Mouse (Mus musculus): ENCODE measurements around the gene Dnmt1. TPM values are rescaled to one million over a fixed set of nuclear protein-coding genes. Genes with fewer than 3 reads are reported as not detected.

Gene Dnmt1
- polyA plus RNA-seq, 1 experiment, result 39.8 TPM

DNA sequence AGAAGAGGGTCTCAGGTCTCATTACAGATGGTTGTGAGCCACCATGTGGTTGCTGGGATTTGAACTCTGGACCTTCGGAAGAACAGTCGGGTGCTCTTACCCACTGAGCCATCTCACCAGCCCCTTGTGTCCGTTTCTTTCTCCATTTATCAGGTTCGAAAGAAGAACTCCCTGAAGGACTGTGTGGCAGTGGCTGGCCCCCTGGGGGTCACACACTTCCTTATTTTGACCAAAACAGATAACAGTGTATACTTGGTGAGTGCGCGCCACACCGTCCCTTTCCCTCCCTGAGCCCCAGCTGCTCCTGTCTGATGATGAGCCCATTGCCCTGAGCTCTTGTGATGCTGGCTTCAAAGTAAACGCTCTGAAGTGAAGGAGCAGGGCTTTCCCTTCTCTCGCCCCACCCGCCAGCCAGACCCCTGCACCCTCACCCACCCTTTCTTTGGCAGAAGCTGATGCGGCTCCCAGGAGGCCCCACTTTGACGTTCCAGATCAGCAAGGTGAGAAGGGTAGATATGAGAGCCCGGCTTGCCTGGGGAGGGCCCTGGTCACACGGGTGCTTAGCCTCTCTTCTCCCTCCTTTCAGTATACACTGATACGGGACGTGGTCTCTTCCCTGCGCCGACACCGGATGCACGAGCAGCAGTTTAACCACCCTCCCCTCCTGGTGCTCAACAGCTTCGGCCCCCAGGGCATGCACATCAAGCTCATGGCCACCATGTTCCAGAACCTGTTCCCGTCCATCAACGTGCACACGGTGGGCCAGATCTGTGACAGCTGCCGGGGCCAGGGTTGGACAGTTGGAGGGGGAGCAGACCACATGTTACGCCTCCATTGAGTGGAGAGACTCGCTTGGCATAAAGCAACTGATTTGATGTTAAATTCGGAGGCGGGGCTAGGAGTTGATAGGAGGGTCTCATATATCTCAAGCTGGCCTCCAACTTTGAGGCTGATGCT, 70.2 kb downstream of the Dnmt1 start:
- peaks cover 57% of the 10 kb centered on the region for H3K4me1 ChIP-seq
- TF ChIP-seq GATA1 (IDR thresholded peaks at IDR 0.05; ENCODE audit: borderline replicate concordance, low read length), result no peak
- no peak for TF ChIP-seq FLI1 (IDR thresholded peaks at IDR 0.05; ENCODE audit: low read length)
- peaks cover 53% of the 10 kb centered on the region for H3K36me3 ChIP-seq (replicated peaks; ENCODE audit: low read length)

GRCm38 (mm10) chr9:20888386-20888765, 71.3 kb downstream of the Dnmt1 start:
- H3K4me3 ChIP-seq (replicated peaks), result peak overlapping the region; percentile 100
- H3K9me3 ChIP-seq, result peaks cover 9% of the 10 kb centered on the region
- H3K4me1 ChIP-seq, result peaks cover 49% of the 10 kb centered on the region
- TF ChIP-seq GATA1 (IDR thresholded peaks at IDR 0.05; ENCODE audit: borderline replicate concordance, low read length) (no peak), FLI1 (IDR thresholded peaks at IDR 0.05; ENCODE audit: low read length) (no peak)
- H3K36me3 ChIP-seq (replicated peaks; ENCODE audit: low read length), result peaks cover 42% of the 10 kb centered on the region
- H3K27me3 ChIP-seq (replicated peaks), result no peaks in the 10 kb centered on the region

More for the DNA sequence above, 70.2 kb downstream of the Dnmt1 start:
- Histone ChIP-seq H3K9me3 (peaks cover 5% of the 10 kb centered on the region), H3K4me3 (replicated peaks) (peak overlapping the region; percentile 90), H3K27me3 (replicated peaks) (no peaks in the 10 kb centered on the region)

GRCm38 (mm10) chr9:20887704-20888385, 71.8 kb downstream of the Dnmt1 start, which contains the start of gene Ppan:
Gene Ppan, plus strand, starts transcription at chr9:20888175.
- no peak for TF ChIP-seq GATA1 (IDR thresholded peaks at IDR 0.05; ENCODE audit: borderline replicate concordance, low read length)
- TF ChIP-seq FLI1 (IDR thresholded peaks at IDR 0.05; ENCODE audit: low read length), result peak; percentile 99
- Histone ChIP-seq H3K9me3 (peaks cover 9% of the 10 kb centered on the region), H3K27me3 (replicated peaks) (no peaks in the 10 kb centered on the region), H3K36me3 (replicated peaks; ENCODE audit: low read length) (peaks cover 36% of the 10 kb centered on the region), H3K4me3 (replicated peaks) (peak within 1 kb of the TSS; percentile 100), H3K4me1 (peaks cover 45% of the 10 kb centered on the region)

DNA sequence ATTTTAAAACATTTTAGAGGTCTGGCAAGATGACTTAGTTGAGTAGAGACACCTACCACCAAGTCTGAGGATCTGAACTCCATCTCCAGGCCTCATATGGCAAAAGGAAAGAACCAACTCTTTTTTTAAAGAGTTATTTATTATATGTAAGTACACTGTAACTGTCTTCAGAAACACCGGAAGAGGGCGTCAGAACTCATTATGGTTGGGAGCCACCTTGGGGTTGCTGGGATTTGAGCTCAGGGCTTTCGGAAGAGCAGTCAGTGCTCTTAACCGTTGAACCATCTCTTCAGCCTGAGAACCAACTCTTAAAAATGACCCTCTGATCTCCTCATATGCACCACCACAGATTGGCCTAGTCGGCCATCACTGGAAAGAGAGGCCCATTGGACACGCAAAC, 72.5 kb downstream of the Dnmt1 start:
- Histone ChIP-seq H3K36me3 (replicated peaks; ENCODE audit: low read length) (peaks cover 30% of the 10 kb centered on the region), H3K4me3 (replicated peaks) (peak overlapping the region; percentile 59), H3K27me3 (replicated peaks) (no peaks in the 10 kb centered on the region), H3K4me1 (peaks cover 42% of the 10 kb centered on the region), H3K9me3 (peaks cover 9% of the 10 kb centered on the region)
- TF ChIP-seq GATA1 (IDR thresholded peaks at IDR 0.05; ENCODE audit: borderline replicate concordance, low read length), result no peak

DNA sequence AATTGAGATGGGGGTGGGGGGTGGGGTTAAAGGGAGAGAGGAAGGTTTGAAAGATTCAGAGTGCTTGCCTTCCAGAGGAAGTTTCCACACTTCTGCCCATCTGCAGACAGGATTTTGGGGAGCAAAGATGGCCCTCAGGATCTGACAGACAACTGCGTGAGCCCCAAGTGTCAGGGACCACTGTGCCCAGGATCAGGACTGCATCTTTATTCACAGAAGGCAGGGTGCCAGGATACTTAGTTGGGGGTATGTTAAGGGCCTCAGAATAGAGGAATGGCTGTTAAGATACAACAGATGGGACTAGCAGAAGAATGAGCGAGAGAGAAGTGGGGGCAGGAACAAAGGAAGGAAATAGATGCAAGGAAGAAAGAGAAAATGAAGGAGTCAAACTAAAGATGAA, 73.1 kb downstream of the Dnmt1 start:
- Histone ChIP-seq H3K27me3 (replicated peaks) (no peaks in the 10 kb centered on the region), H3K4me3 (replicated peaks) (no peak overlapping the region), H3K4me1 (peaks cover 36% of the 10 kb centered on the region), H3K9me3 (peaks cover 9% of the 10 kb centered on the region), H3K36me3 (replicated peaks; ENCODE audit: low read length) (peaks cover 24% of the 10 kb centered on the region)
- TF ChIP-seq FLI1 (IDR thresholded peaks at IDR 0.05; ENCODE audit: low read length) (no peak), GATA1 (IDR thresholded peaks at IDR 0.05; ENCODE audit: borderline replicate concordance, low read length) (no peak)

DNA sequence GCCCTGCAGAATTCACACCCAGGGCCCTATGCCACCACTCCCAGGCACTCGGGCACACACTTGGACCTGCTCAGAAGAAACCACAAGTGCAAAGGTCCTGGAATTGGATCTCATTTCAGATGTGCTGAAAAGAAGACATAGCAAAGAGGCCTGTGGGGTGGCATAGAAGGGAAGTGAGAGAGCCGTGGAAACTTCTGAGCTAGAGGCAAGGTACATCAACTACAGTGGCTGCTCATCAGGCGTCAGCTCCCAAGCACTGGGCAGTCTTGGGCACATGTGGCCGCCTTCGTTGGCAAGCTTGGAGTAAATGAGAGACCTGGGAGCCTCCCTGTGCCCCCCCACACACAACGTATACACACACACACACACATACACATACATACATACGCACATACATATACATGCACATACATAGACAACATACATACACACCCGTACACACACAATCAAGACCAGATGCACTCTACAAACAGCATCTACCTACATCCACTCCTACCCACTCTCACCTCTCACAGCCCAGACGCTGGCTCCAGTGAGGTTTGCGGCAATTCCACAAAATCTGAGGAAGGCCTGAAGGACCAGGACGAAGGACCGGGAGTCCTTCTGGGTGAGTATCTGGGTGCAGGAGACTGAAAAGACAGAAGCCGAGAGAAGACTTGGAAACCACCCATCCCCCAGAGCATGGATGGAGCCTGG, 80.4 kb downstream of the Dnmt1 start, which contains the start of gene Angptl6:
TSS of gene Angptl6 (minus strand) at position 631 of the 696 bp plus-strand sequence.
- Histone ChIP-seq H3K4me1 (peaks cover 37% of the 10 kb centered on the region), H3K27me3 (replicated peaks) (no peaks in the 10 kb centered on the region), H3K4me3 (replicated peaks) (peak within 1 kb of the TSS; percentile 94), H3K36me3 (replicated peaks; ENCODE audit: low read length) (peaks cover 15% of the 10 kb centered on the region), H3K9me3 (peaks cover 2% of the 10 kb centered on the region)
- no peak for TF ChIP-seq FLI1 (IDR thresholded peaks at IDR 0.05; ENCODE audit: low read length)

DNA sequence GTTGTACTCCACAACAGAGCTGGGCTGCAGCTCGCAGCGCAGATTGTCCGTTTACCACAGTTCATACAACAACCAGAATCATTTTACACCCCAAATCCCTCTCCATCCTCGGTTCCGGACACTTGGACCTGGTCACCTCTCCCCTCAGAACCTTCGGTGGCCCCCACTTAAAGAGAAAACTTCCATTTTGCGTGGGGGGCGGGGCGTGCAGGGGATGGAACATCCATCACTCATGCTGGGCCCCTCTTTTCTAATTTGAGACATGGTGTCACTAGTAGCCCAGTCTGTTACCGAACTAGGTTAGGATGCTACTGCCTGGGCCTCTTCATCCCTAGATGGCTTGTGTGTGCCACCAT, 81.0 kb downstream of the Dnmt1 start:
- H3K4me3 ChIP-seq (replicated peaks), result peak overlapping the region; percentile 94
- no peaks in the 10 kb centered on the region for H3K9me3 ChIP-seq
- no peak for TF ChIP-seq FLI1 (IDR thresholded peaks at IDR 0.05; ENCODE audit: low read length)
- TF ChIP-seq GATA1 (IDR thresholded peaks at IDR 0.05; ENCODE audit: borderline replicate concordance, low read length), result no peak
- H3K27me3 ChIP-seq (replicated peaks), result no peaks in the 10 kb centered on the region
- peaks cover 37% of the 10 kb centered on the region for H3K4me1 ChIP-seq
- H3K36me3 ChIP-seq (replicated peaks; ENCODE audit: low read length), result peaks cover 20% of the 10 kb centered on the region

GRCm38 (mm10) chr9:20878041-20878709, 81.5 kb downstream of the Dnmt1 start:
- Histone ChIP-seq H3K4me3 (replicated peaks) (peak overlapping the region; percentile 94), H3K27me3 (replicated peaks) (no peaks in the 10 kb centered on the region), H3K4me1 (peaks cover 37% of the 10 kb centered on the region), H3K9me3 (no peaks in the 10 kb centered on the region), H3K36me3 (replicated peaks; ENCODE audit: low read length) (peaks cover 25% of the 10 kb centered on the region)
- no peak for TF ChIP-seq GATA1 (IDR thresholded peaks at IDR 0.05; ENCODE audit: borderline replicate concordance, low read length)
- TF ChIP-seq FLI1 (IDR thresholded peaks at IDR 0.05; ENCODE audit: low read length), result no peak

Data from megakaryocyte, embryonic 14.5 days (primary cell).